Mouse (Mus musculus) CH12.LX (cell line): ENCODE measurements at regions not wholly inside any gene's neighbourhood (a gene's known extent, or its start where the extent isn't known, plus 50 kb on each side); places are given as distances from the start of the nearest gene placed in this dataset.

Experiments used
- MAX ChIP-seq: IDR thresholded peaks from 2 replicates; pipeline ENCODE4 v1.6.1; 2011; ENCODE audit warnings: low read length, improper control_type of control experiment
- NELFE ChIP-seq: IDR thresholded peaks from 2 replicates; pipeline ENCODE4 v1.6.1; 2011; ENCODE audit warnings: low read depth, low read length, improper control_type of control experiment

DNA sequence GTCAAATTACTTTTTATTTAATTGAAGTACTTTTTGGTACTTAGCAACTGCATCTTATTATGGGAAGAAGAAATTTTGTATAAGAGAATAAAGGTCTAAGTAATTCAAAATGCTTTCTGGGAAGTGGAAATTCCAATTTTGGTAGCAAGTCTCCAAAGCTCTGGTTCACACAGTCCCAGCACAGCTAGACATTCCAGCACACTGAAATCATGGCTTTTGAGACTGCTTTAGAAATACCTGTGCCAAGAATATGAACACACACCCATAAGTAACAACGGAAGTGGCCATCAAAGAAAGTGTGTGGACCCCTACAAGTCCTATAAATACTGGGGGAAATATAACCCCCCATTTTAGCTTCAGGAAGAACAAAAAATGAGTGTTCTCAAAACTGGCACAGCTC lies 67.8 kb upstream of the Pdc start:
- TF ChIP-seq NELFE, result no peak
- no peak for TF ChIP-seq MAX
